Mouse (Mus musculus): ENCODE results near the gene Dgkh.

DNA sequence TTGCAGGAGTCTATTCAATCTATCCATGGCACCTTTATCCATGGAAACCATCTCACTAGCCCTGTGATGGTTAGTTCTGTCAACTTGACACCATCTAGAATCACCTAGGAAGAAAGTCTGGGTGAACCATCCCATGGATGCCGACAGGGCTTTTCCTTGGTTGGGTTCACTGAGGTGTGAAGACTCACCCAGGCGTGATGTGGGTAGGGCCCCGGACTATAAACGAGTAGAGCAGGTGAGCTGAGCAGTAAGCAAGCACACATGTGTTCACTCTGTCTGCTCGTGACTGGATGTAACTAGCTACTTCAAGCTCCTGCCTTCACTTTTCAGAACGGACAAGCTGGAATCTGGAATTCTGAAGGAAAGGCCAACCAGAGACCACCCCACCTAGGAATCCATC is 45.9 kb downstream of the Dgkh start:
- no peak for TF ChIP-seq ZC3H11A (IDR thresholded peaks at IDR 0.05; ENCODE audit: borderline replicate concordance, low read depth, low read length)
- no peak for TF ChIP-seq CHD2 (IDR thresholded peaks at IDR 0.05; ENCODE audit: low read depth, low read length)
- TF ChIP-seq MAFK (IDR thresholded peaks at IDR 0.05; ENCODE audit: insufficient read depth, low read depth, low read length): no peak

All from ES-E14 (cell line).